Comparison of ENCODE assay signal across 23 mouse cellular contexts in the genomic region with DNA sequence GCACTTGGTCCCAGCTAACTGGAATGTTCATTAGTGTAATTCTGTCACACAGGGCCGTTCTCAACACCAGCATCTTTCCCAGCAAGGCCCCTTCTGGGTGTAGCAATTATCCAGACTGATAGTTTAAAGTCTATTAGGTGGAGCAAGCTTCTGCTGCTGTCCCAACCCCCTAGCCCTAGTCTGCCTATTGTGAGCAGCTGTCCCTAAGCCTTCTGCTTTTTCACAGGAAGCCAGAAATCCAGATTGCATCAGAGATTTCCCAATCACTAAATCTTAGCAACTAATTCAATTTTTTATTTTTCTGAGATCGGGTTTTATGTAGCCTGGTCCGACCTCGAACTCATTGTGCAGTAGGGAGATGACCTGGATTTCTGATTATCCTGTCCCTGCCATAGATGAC. TPM values are rescaled to one million over a fixed set of nuclear protein-coding genes. Genes with fewer than 3 reads are reported as not detected.
DNase-seq lines count a peak whose midpoint lies in the region; ATAC-seq and TF ChIP-seq lines count a peak whose summit lies in the region.
"Had no signal": no experiment of that assay in that cellular context is flagged by ENCODE, and none has a peak within 500 bp of the region (broad histone marks: within the 10 kb centered on the region; RNA-seq: fewer than 3 reads in every experiment).

No protein-coding gene starts in this region.

- H3K4me1 ChIP-seq in heart, embryonic 12.5 days (replicated peaks) = peaks cover 12% of the 10 kb centered on the region
- H3K4me1 ChIP-seq: forebrain, embryonic 10.5 days had no signal

- peak; percentile 6 to 16 for DNase-seq in heart, adult 9 months (ENCODE audit: low spot score in 2 of 2)
- DNase-seq in 416B (ENCODE audit: low read depth) = peak; percentile 64
- peak; percentile 73 for DNase-seq in adipocyte (ENCODE audit: low spot score)
- peak; percentile 57 for DNase-seq in lung, postnatal 36 days
- no peak for DNase-seq in left cerebral cortex, adult 2 months (ENCODE audit: extremely low spot score in 1 of 2, low spot score in 2 of 2)
- no peak for DNase-seq in thymus, postnatal 25 days
- no peak for DNase-seq in cerebellum, adult 9-10 months
- DNase-seq: cerebellum, adult 18-20 months; left cerebral cortex, postnatal 4 days; liver, embryonic 13.5 days; spleen, adult 18-20 months; thymus, postnatal 4 days had no signal

- H3K9me3 ChIP-seq in heart, embryonic 12.5 days (replicated peaks) = 0 out of 2 replicates have a peak, but pooled peaks cover 5% of the 10 kb centered on the region
- H3K9me3 ChIP-seq: forebrain, embryonic 10.5 days; heart, embryonic 10.5 days; liver, embryonic 13.5 days had no signal

- no peaks in the 10 kb centered on the region for H3K36me3 ChIP-seq in heart, embryonic 12.5 days
- H3K36me3 ChIP-seq: forebrain, embryonic 10.5 days; heart, embryonic 10.5 days; liver, embryonic 13.5 days had no signal

- ATAC-seq in heart, embryonic 12.5 days (ENCODE audit: insufficient number of reproducible peaks, low FRiP score) = no peak
- ATAC-seq: CD4-positive, CD25-positive, alpha-beta regulatory T cell, adult 4 months; hindbrain, postnatal 0 days had no signal

- WGBS in heart, embryonic 12.5 days = 80% methylated on average over 4 of the region's 4 CpGs

- no peak overlapping the region for H3K9ac ChIP-seq in heart, embryonic 12.5 days
- H3K9ac ChIP-seq: liver, embryonic 13.5 days had no signal

- H3K4me3 ChIP-seq in heart, embryonic 12.5 days = no peak overlapping the region
- no peak overlapping the region for H3K4me3 ChIP-seq in left cerebral cortex, adult 2 months
- H3K4me3 ChIP-seq: forebrain, embryonic 10.5 days; heart, embryonic 10.5 days; liver, embryonic 13.5 days had no signal

- no peaks in the 10 kb centered on the region for H3K27me3 ChIP-seq in heart, embryonic 12.5 days (replicated peaks)

- H3K4me2 ChIP-seq in heart, embryonic 12.5 days = no peak overlapping the region
- H3K4me2 ChIP-seq: liver, embryonic 13.5 days had no signal

- intact Hi-C loops in left cerebral cortex, adult 2 months (cut with DNase I) = no loop called here

- no peak overlapping the region for H3K27ac ChIP-seq in heart, embryonic 12.5 days (ENCODE audit: poor library complexity, severe bottlenecking)
- H3K27ac ChIP-seq in left cerebral cortex, adult 2 months = no peak overlapping the region
- H3K27ac ChIP-seq: forebrain, embryonic 10.5 days; heart, embryonic 10.5 days; hindbrain, postnatal 0 days; liver, embryonic 13.5 days had no signal

- TF ChIP-seq CTCF in left cerebral cortex, adult 2 months (IDR thresholded peaks at IDR 0.05) = no peak

RNA-seq across cellular contexts. Expression of a gene that starts 27.9 kb away (rescaled TPM):
- polyA plus RNA-seq in heart, embryonic 12.5 days (2016; fragmentation: Nextera tagmentation; extraction: Ambion mirVana) = not detected in 2 replicates
- total RNA-seq in left cerebral cortex, adult 2 months (2021) = not detected
- total RNA-seq: heart, postnatal 25 days; hindbrain, postnatal 0 days; layer of hippocampus, adult 18-20 months; left cerebral cortex, postnatal 4 days; MEL; neutrophil, adult 5-6 weeks had no signal
- polyA plus RNA-seq: CD4-positive, CD25-positive, alpha-beta regulatory T cell, adult 4 months; embryonic facial prominence, embryonic 14.5 days; forebrain, embryonic 10.5 days; heart, embryonic 10.5 days; hindbrain, postnatal 0 days; liver, embryonic 13.5 days; stomach, embryonic 16.5 days had no signal

RNA-seq across cellular contexts. Expression of a gene that starts 30.7 kb away (rescaled TPM):
- 0.17 TPM in 1 of 2 replicates, not detected in the other for polyA plus RNA-seq in heart, embryonic 12.5 days (2016; fragmentation: Nextera tagmentation; extraction: Ambion mirVana)
- total RNA-seq in left cerebral cortex, adult 2 months (2021) = not detected
- total RNA-seq: heart, postnatal 25 days; hindbrain, postnatal 0 days; layer of hippocampus, adult 18-20 months; left cerebral cortex, postnatal 4 days; MEL; neutrophil, adult 5-6 weeks had no signal
- polyA plus RNA-seq: forebrain, embryonic 10.5 days; heart, embryonic 10.5 days; hindbrain, postnatal 0 days; liver, embryonic 13.5 days had no signal

RNA-seq across cellular contexts. Expression of a gene that starts 40.4 kb away (rescaled TPM):
- 46.4 and 47.0 TPM in 2 replicates for polyA plus RNA-seq in heart, embryonic 12.5 days (2016; fragmentation: Nextera tagmentation; extraction: Ambion mirVana)
- total RNA-seq in left cerebral cortex, adult 2 months (2021) = 10 to 100 TPM; 76.6 to 78.3 TPM

Comparison
In these comparisons a context has a peak if more than half of its experiments do, and no peak if none do; other contexts are left out.
1. DNase-seq: peak in heart, adult 9 months (2 of 2), 416B (single experiment), adipocyte (single experiment) and lung, postnatal 36 days (single experiment); none in left cerebral cortex, adult 2 months (0 of 2), thymus, postnatal 25 days (single experiment) and cerebellum, adult 9-10 months (single experiment).